Mouse (Mus musculus) right cerebral cortex, postnatal 10 days (tissue): Measurements from ENCODE around the gene A830018L16Rik.
"Not testable (repeated sequence)": the region's sequence is repeated elsewhere in the genome, so short reads cannot be mapped to it uniquely, and the experiment has no call there.

Source experiments
- DNase-seq, 2 experiments: peaks; one replicate each; pipeline ENCODE4 v3.0.0; 2021; ENCODE audit warnings: low spot score in 2 of 2

The A830018L16Rik gene

DNA sequence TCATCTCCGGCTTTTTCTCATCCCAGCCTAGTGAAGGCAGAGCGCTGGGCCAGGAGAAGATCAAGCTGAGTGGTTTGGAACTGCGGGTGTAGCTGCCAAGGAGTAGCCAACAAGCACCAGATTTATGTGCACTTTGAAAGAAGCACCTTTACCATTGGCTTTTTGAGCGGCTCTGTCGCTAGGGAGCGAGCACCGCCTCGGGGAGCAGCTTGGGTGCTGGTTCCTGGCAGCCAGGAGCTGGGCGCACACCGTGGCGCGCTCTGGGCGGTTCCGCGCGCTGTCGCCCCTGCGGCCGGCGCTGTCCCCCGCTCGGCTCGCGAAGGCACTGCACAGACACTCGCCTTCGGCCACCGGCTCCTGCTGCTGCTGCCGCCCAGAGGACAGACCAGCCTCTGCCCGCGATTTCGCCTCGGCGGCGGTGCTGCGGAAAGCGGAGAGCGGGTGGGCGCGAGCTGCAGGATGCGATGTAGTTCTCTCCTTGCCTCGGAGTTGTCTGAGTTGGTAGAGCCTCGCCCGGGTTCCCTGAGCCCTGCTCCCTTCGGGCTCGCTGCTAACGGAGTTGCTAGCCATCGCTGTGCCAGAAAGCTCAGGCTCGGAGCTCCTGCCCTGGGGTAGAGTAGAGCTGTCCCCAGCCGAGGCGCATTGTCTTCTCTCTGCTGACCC, at the start of gene A830018L16Rik:
Gene A830018L16Rik (plus strand): TSS at position 212 of the 663 bp plus-strand sequence.
- peak; percentile 85 to 93 for DNase-seq

DNA sequence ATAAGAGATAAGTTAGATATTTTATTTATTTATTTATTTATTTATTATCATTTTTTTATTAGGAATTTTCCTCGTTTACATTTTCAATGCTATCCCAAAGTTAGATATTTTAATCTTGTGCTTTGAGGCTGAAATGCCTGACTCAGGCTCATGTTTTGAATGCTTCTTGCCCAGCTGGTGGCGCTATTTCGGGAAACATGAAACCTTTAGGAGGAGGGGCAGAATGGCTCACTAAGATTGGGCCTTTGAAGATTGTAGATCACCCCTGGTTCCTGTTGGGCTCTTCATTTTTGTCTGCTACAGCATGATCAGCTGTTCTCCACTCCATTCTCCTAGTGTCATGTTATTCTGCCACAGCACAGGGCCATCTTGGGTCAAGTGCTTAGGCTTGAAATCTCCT, 28.1 kb upstream of the A830018L16Rik start:
- no peak for DNase-seq

DNA sequence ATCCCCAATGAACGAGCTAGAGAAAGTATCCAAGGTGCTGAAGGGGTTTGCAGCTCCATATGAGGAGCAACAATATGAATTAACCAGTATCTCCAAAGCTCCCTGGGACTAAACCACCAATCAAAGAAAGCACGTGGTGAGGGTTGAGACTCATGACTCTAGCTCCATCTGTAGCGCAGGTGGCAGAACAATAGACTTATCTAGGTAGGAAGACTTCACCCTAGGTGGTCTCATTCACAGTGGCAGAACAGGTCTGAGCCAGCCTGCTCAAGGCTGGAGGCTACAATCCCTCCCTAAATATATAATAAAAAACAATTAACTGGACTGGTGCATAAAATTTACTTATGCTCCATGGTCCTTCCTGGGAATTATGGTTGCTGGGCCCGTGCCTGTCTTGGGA, 18.5 kb upstream of the A830018L16Rik start:
- no peak for DNase-seq

DNA sequence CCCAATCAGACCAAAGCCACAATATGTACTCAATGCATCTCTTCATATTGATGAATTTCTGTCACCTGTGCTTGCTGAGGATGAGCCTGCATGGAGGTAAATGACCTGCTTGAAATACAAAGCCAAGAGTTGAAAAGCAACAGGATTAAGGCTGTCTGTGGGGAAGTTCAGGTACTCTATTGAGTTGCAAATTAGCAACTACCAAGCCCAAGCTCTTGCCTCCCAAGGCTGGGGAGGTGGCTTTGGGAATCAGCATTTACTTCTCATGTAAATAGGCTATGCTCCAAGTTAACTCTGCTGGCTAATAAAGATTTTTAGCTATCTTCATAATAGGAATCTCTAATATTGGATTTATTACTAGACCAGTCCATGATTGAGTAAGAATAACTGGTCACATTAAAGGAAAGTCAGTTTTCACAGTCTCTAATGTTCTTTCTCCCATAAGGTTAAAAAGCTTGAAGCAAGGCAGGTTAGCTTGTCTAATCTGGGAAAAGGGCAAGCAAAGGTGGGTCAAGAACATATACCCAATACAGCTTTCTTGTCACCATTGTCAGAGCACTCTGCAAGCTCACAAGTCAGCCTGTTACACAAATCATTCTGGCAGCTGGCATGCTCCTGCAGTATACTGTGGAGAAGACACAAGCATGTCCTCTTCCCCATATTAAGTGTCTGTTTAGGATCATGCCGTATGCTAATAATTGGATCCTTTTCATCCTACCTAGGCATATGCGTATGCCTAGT, 17.7 kb upstream of the A830018L16Rik start:
- DNase-seq: no peak

DNA sequence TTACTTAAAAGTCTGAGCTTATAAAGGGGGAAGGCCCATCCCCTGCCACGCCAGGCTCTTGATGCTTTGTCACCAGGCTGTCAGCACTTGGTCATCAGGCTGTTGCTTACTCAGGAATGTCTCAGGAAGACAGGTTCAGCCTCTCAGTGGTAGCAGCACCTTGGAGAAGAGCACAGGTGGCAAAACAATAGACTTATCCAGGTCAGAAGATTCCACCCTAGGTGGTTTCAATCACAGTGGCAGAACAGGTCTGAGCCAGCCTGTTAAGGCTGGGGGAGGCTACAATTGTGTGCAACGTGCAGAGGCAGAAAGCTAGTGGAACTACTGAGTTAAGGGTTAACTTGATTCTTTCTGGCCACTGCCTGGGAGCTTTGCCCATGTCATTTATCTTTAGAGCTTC, 12.7 kb upstream of the A830018L16Rik start:
- no peak for DNase-seq

DNA sequence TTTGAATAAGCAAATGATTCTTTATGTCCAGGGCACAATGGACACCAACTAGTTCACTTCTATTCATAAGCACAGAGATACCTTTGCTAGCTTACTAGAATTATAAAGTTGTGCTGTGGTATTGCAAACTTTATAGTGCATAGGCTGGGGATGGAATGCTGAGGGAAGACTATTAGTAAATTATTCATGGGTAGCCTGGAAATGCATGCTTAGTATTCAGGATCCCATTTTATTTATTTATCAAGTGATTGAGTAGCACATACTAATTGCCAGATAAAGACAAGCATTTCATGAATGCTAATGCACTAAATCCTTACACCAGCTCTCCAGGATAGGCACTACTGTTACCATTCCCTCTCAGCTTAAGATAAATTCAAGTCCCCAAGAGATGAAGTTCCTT, 8.4 kb upstream of the A830018L16Rik start:
- DNase-seq: no peak

DNA sequence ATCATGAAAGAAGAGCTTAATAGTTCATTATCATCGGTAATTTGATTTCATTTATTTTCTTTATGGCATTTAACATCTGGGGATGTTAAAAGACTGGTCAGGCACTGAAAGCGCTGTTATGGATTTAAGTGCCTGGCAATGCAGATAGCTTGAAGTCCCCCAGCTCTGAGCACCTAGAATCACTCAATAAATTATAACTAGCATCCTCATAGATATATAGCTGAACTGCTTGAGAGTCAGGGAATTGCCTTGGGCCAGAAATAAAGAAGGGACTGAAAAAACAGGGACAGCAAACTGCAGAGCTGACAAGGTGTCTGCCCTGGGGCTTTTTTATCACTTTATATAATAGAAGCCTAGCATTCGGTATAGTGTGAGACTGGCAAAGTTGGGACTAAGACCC, 7.9 kb upstream of the A830018L16Rik start:
- DNase-seq: no peak

DNA sequence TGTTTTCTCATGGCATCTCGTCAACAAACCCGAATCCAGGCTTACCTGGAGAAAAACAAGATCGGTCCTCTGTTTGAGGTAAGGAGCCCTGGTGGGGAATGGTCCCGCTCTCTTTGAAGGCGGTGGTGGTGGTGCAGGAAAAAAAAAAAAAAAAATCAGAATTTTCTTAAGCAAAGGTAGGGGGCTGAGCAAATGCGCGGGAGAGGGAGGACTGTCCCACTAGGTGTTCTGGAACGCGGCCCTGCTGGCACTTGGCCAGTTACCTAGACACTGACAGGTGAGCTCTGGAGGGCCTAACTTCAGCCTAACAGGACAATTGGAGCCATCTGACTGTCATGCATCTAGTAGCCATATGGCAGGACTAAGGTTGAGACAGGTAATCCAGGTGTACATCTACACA, 655 bp downstream of the A830018L16Rik start:
- DNase-seq: peak; percentile 40 to 56

DNA sequence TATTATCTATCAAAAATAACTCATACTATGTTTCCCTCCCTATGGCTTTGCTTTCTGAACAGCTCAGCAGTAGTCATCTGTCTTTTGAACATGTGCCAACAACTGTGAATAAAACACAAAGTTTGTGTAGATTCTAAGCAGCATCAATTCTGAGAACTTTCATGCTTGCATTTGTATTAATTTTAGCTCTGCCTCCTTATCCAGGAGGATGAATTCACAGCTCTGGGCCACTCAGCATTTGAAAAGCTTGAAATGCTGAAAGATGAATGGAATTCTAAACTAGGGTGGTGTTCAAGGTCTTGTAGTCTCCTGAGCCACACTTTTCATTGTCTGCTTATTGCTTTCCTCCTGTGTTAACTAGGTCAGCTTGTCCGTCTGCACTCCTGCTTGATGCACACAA, 13.4 kb downstream of the A830018L16Rik start:
- DNase-seq: no peak

DNA sequence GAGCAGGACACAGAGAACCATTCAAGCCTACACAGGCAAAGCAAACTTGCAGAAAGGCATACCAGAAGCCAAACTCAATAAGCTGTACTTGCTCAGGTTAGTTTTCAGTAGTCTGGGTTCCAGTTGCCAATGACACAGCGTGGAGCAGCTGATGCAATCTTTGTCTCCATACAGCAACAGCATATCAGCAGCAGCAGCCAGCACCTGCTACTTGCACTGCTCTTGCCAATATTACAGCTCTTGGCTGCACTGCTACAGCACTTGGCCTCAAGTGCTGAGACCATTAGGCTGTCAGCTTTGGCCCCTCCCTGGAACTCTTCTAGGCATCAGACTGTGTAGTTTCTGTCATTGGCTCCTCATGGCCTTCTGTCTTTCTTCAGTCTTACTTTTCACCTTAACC, 44.4 kb downstream of the A830018L16Rik start:
- DNase-seq: peak in 1 of 2 experiments; percentile 33

DNA sequence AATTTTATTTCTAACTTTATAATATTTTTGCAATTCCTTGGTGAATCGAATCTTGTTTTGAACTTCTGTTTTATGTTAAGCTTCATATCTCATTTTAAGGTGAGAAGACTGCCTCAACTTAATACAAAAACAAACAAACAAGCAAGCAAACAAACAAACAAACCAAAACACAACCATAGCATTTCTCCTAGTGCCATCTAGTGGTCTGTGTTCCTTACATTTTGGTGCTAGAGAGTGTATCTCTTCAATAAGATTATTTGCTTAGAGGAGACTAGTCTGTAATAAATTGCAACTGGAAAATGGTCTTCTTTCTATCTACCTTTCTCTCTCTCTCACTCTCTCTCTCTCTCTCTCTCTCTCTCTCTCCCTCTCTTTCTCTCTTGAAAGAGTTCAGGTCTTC, 52.4 kb downstream of the A830018L16Rik start:
- no peak for DNase-seq

DNA sequence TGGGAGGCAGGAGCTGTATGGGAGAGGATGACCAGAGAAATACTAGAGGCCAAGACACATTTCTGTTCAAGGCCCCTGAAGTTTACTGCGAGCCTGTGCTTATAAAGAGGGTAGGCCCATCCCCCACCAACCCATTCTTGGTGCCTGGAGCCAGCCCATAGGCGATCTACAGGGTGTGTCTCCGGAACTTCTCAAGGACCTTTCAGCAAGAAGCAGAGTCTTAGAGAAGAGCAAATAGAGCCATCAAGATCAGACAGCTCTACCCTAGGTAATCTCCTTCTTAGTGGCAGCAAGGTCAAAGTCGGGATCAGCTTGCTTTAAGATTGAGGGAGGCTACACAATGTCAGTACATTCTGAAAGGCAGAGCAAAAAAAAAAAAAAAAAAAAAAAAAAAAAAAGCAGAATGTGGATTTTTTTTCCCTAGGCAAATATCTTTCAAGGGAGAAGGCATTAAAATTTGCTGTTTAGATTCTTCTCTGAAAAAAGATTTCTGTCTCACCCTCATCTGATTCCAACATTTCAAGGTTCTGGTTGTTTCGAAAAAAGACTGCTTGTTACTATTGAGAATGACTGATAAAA, 53.2 kb downstream of the A830018L16Rik start:
- no peak for DNase-seq

DNA sequence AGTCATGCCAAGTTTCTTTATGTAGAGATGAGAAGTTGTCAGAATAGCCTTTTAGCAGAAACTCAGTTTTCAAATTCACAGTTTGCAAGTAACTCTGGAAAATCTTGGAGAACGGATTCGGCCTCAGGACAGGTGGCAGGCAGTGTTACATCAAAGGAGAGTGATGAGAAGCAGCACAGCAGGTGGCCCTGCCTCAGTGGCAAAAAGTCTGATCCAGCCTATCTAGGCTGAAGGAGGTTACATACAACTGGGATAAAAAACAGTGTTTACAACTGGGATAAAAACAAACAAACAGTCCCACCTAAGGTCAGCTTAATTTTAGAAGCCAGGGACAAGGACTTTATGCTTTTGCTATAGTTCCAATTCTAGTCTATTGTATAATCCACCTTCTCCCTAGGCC, 79.0 kb downstream of the A830018L16Rik start:
- DNase-seq: no peak

DNA sequence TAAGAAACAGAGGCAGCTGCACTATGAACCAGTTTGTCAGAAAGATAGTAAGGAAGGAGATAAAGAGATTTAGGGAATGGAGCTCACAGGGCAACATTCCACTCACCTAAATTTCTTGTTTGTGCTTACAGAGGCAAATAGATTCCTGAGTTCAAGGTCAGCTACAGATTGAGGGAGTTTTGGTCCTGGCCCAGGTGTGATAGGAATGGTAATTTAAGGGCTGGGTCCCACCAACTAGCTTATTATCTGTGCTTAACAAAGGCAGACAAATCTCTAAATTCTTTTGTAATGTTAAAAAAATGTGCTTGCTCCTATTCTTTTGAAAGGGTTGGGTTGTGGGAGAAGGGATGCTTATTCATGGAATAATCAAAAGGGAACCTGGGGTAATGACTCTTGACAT, 87.7 kb downstream of the A830018L16Rik start:
- no peak for DNase-seq

DNA sequence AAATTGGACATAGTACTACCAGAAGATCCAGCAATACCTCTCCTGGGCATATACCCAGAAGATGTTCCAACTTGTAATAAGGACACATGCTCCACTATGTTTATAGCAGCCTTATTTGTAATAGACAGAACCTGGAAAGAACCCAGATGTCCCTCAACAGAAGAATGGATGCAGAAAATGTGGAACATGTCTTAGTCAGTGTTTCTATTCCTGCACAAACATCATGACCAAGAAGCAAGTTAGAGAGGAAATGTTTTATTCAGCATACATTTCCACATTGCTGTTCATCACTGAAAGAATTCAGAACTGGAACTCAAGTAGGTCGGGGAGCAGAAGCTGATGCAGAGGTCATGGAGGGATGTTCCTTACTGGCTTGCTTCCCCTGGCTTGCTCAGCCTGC, 135.9 kb downstream of the A830018L16Rik start:
- DNase-seq: not testable (repeated sequence)

DNA sequence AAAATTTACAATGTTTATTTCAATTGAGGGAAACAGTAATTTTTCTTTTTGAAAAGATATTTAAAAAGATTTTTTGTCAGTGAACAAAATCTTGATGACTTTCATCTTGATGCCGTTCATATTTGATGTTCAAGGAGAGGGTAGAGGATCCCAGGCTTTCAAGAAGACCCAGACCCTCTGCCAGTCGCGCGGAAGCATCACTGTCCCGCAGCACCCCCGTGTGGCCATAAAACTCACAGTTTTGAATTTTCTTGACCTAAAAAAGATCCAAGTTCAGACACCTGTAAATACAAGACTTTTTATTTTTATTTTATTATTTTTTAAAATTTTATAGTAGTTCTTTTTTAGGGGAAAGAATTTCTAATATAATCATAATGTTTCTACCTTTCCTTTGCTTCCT, 151.4 kb downstream of the A830018L16Rik start:
- peak; percentile 43 to 71 for DNase-seq

DNA sequence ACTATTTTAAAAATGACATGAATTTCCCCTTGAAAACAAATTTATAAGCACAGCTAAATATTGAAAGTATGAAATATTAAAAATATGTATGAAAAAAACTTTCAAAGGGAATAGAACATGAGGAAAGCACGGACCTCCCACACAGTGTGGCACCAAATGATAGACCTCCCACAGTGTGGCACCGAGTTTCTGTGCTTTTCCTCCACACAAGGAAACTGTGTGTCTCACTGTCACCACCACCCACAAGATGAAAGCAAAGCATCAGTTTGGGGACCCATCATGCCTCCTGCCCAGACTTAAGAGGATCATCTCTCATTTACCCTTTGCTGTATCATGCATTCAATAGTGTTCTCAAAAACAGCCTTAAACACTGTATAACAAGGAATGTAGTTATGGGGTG, 152.8 kb downstream of the A830018L16Rik start:
- no peak for DNase-seq

DNA sequence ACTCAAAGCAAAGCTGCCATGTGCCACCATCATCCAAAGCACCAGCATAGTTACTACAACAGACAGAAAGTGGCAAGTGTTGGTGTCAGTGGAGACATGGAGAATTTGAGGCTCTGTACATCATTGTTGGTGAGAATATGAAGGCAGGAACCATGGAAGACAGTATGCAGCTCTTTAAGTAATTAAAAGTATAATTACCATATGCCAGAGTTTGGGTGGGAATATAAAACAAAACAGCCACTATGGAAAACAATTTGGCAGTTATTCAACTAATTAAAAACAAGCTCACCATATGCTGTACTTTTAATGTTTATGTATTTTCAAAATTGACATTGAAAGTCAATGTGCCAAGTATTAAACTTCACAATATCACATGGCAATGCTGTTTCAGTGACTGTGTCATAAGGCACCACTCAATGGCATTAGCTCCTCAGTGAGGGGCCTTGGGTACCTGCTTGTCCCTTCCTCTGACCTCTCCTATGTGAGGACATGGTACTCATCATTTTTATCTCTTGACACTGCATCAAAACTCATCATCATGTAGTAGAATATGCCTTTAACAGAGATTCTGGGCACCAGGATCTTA, 153.5 kb downstream of the A830018L16Rik start:
- DNase-seq: no peak

DNA sequence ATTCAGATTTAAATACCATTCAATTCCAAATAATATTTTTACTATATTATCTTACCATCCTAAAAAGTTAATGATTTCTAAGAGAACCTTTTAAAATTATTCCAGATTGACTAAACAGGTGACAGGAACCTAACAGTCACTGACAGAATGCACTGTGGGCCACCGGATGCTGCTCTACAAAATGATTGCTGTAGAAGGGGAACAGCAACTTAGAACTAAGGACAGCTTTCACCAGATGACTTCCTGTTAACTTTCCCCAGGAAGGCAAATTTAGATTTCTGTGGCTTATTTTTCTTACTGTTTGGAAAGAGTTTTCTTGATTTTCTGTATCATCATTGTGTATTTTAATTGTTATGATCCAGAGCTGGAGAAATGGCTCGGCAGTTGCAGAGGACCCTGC, 156.4 kb downstream of the A830018L16Rik start:
- DNase-seq: no peak

DNA sequence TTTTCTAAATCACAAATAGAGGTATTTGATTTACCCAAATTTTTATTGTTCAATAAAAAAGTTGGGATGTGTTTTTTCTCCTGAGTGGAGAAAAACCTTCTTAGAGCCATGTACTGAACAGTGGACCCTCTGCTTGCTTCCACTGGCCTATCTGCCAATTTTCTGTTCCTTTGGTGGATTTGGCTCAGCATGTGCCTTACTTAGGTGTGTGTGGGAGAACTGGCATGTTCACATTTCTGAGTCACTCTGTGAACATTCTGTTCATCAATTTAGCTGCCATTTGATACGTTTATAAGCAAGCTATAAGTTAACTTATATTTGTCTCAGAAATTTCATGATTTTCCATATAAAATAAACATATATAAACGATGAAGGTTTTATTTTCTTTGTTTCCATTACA, 159.6 kb downstream of the A830018L16Rik start:
- peak in 1 of 2 experiments; percentile 25 for DNase-seq

DNA sequence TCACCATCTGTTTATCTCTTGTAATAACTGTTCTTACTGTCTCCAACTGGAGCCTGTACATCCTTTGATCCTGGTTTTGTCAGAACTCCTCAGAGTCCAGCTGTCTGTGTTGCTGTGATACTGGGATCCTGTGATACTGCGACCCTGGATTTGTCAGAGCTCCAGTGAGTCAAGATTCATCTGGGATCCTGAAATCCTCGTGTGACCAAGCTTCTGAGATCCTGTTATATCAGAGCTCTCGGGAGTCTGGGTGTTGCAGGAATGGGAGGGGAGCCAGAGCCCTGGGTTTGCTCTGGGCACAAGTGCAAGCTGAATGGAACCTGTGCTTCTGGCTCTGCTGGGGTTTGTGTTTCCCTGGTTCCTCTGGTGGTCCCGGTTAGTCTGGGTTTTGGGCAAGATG, 166.1 kb downstream of the A830018L16Rik start:
- no peak for DNase-seq

DNA sequence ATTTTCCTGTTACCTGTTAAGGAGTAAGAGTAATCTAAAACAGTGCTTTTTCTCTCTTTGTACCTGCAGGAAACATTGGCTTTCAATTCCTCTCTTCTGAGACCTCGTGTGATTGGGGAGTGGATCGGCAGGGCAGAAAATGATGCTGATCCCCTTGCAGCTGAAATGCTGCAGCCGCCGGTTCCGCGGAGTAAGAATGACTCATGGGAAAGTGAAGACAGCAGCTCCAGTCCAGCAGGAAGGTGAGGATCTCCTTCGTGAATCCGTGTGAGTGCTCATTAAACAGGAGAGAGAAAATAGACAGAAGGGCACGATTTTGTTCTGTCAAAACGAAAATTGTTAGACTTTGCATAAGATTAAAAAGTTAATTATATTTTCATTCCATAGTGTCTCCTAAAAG, 174.4 kb downstream of the A830018L16Rik start:
- DNase-seq: no peak

DNA sequence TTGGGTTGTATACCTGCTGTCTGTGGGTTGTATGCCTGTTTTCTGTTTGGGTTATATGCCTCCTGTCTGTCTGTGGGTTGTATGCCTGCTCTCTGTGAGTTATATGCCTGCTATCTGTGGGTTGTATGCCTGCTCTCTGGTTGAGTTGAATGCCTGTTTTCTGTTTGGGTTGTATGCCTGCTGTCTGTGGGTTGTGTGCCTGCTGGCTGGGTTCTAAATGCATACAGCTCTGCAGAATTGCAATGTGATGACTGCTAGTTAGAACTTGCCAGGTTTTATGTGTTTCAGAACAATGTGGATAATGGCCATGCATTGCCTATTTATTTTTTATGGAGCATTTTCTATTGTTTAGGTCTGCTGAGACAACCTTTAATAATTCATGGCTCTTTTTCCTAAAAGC, 236.2 kb downstream of the A830018L16Rik start:
- DNase-seq: no peak
